Mouse (Mus musculus): ENCODE measurements around the gene Cldn24.

The Cldn24 gene

DNA sequence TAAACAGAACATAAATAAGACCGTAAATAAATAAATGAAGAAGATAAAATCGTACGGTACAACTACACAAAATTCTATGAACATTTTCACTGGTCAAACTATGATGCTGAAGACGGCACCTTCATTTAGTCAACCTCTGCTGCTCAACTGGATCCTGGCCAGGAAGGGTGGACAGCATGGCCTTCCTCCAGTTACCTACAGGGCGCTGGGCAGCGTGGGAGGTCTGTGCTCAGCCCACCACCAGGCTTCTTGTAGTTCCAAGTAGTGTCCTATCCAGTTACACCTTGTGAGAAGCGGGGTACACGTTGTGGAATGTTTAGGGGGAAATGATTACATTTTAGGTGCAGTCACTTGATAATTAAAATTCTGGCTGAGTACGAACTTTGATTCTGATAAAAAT lies 5.0 kb downstream of the Cldn24 start:
- no peak for DNase-seq (ENCODE audit: low read depth, low spot score)

GRCm38 (mm10) chr8:47832616-47833015 lies 10.7 kb downstream of the Cldn24 start:
- no peak for DNase-seq (ENCODE audit: low read depth, low spot score)

- no peak for DNase-seq (ENCODE audit: low read depth, low spot score)
These were observed 12.0 kb downstream of the Cldn24 start for GRCm38 (mm10) chr8:47833944-47834343.

- DNase-seq (ENCODE audit: low read depth, low spot score), result peak; percentile 72
These were observed 21.1 kb downstream of the Cldn24 start for GRCm38 (mm10) chr8:47843063-47843462.

DNA sequence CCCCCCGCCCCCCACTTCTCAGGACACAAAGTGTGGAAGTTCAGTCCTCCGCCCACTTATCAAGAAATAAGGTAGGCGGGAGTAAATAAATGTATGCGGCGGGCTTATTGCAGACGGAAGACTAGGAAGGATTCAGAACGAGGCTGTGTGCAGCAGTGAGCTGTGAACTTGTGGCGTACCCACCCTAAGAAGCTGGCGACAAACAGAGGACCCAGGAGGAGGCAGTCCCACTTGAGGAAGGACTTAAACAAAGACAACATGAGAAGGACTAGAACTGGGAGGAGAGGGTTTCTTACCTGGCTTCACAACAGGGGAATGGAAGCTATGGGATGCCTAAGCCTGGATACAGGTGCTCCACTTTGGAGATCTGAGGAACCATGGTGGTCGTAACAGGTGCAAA lies 21.7 kb downstream of the Cldn24 start:
- DNase-seq (ENCODE audit: low read depth, low spot score), result no peak

DNA sequence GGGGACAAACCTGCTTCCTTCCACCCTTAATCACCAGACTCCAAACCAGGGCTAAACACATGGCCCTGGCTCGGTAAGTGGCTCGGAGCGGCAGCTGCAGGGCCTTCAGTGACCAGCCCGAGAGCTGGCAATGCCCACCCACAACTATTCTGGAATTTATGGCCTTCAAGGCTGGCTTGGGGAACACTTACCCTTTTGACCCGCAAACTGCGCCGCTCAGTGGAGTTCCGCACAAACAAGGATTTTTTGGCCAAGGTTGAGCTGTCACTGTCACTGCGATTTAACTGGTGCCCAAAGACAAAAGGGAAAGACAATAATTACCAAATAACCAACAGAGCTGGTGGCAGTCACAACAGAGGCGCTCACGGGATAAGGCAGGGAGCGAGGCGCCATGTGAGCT lies 24.0 kb downstream of the Cldn24 start:
- DNase-seq (ENCODE audit: low read depth, low spot score), result no peak

GRCm38 (mm10) chr8:47847161-47847560 lies 25.2 kb downstream of the Cldn24 start:
- no peak for DNase-seq (ENCODE audit: low read depth, low spot score)

DNA sequence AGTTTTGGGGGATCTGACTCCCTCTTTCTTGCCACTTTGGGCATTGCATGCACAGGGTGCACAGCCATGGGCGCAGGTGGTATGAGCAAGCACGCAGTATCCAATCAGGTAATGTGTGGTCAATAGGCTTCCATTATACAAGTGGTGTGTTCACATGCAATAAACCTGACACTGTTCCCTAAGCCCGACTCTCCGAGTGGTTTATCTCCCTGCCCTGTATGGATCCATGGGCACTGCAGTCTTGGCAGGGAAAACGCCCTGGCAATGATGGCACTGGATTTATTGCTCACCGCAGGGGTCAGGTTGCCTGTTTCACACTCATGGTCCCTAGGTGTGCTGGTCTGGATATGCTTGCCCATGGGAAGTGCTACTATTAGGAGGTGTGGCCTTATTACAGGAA lies 26.0 kb downstream of the Cldn24 start:
- no peak for DNase-seq (ENCODE audit: low read depth, low spot score)

GRCm38 (mm10) chr8:47849842-47850241 lies 27.9 kb downstream of the Cldn24 start:
- DNase-seq (ENCODE audit: low read depth, low spot score), result peak; percentile 76

DNA sequence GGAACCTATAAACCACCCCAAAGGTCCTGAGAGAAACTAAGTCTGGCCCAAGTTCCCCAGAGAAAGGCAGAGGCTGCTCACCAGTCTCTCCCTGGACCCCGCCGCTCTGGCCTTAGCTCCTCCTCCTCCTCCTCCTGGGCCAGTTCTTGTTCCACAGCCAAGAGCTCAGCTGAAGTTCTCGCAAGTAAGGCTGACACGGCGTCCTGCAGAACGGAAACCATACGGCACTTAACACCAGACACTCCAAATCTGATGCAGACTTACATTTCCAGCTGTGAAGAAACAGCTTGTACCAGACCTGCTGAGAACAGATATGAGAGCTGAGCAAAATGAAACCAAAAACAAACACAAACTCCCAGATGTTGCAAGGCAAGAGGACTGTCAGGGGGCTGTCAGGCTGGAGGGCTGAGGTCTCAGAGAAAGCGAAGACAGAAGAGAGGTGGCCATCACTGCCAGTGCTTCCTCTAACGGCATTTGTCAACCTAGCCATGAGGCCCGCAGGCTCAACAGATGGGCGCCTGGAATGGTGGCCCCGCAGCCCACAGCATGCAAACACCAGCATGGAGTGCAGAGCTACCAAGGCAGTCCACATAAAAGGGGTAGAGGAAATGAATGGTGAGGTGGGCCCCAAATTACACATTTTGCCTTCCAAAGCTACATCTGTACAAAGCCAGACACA lies 30.0 kb downstream of the Cldn24 start:
- no peak for DNase-seq (ENCODE audit: low read depth, low spot score)

GRCm38 (mm10) chr8:47852737-47853136 lies 30.8 kb downstream of the Cldn24 start:
- DNase-seq (ENCODE audit: low read depth, low spot score), result no peak

DNA sequence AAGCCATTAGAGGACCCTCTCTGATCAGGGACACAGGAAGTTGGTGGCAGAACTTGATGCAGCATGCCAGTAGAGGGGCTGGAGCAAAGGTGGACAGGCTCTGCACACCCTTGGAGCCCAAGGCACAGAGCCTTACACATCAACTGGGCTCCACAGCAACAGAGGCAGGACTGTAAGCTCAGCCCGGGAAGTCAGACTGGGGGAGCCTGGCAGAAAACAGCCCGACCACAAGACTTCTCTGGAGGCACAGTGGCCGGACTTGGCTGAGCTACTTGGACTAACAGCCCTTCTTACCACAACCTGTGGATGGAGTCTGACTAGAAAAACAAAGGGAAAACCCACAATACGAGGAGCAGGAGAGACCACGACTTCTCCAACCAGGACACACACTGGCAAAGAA lies 31.4 kb downstream of the Cldn24 start:
- no peak for DNase-seq (ENCODE audit: low read depth, low spot score)

- DNase-seq (ENCODE audit: low read depth, low spot score), result no peak
These were observed 37.3 kb downstream of the Cldn24 start for GRCm38 (mm10) chr8:47859259-47859658.

GRCm38 (mm10) chr8:47866568-47866967 lies 44.6 kb downstream of the Cldn24 start:
- no peak for DNase-seq (ENCODE audit: low read depth, low spot score)

DNA sequence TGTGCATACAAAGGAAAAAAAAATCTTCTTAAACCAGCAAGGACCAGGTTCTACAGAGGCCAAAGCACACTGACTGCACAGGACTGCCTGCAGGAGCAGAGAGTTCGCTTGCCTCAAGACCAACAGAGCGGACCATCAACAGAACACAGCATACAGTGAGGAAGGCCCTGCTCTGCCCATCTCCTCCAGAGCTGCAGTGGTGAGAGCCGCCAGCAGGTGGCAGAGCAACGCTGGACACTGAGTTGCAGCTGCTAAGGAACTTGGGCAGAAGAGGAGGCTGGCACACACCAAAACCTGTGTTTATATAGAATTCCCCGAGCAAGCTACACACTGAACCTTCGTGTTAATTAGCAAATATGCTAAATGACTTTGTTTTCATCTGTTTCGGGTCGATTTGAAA lies 45.1 kb downstream of the Cldn24 start:
- DNase-seq (ENCODE audit: low read depth, low spot score), result peak; percentile 64

Measured in R1 (cell line).